Mouse (Mus musculus) embryonic facial prominence, embryonic 13.5 days (tissue): ENCODE measurements around the gene Slc16a10. TPM values are rescaled to one million over a fixed set of nuclear protein-coding genes. Genes with fewer than 3 reads are reported as not detected.
A peak's percentile ranks its signal among the peaks of the same experiment; 100 is the strongest.

ENCODE experiments used
- ATAC-seq: fragments of 200-750 bp; cut with Nextera tagmentation; 2 replicates; pipeline ENCODE4 v1.8.0; 2017; ENCODE audit warnings: low read depth; ENCODE audit not compliant: insufficient number of reproducible peaks, insufficient read depth, low FRiP score, low TSS enrichment
- H3K27ac ChIP-seq: fragments of 300-500 bp; sonication (generic); 2 replicates; pipeline ENCODE4 v1.5.1; 2015; ENCODE audit warnings: moderate library complexity, mild to moderate bottlenecking, inconsistent platforms
- H3K27me3 ChIP-seq: fragments of 300-500 bp; sonication (generic); 2 replicates; pipeline ENCODE4 v1.6.1; 2015; ENCODE audit warnings: mild to moderate bottlenecking, inconsistent platforms
- H3K36me3 ChIP-seq: fragments of 300-500 bp; sonication (generic); 2 replicates; pipeline ENCODE4 v1.6.1; 2015; ENCODE audit warnings: mild to moderate bottlenecking, inconsistent platforms
- H3K4me1 ChIP-seq: fragments of 300-500 bp; sonication (generic); 2 replicates; pipeline ENCODE4 v1.6.1; 2015; ENCODE audit warnings: inconsistent platforms
- H3K4me2 ChIP-seq: fragments of 300-500 bp; sonication (generic); 2 replicates; pipeline ENCODE4 v1.6.1; 2015; ENCODE audit warnings: moderate library complexity, mild to moderate bottlenecking, inconsistent platforms
- H3K4me3 ChIP-seq: fragments of 300-500 bp; sonication (generic); 2 replicates; pipeline ENCODE4 v1.5.1; 2015; ENCODE audit warnings: mild to moderate bottlenecking, inconsistent platforms
- H3K9ac ChIP-seq: fragments of 300-500 bp; sonication (generic); 2 replicates; pipeline ENCODE4 v1.6.1; 2015; ENCODE audit warnings: mild to moderate bottlenecking, inconsistent platforms
- H3K9me3 ChIP-seq: fragments of 300-500 bp; sonication (generic); 2 replicates; pipeline ENCODE4 v1.6.1; 2016; ENCODE audit warnings: inconsistent platforms
- WGBS: fragments of 180-500 bp; shearing (Covaris S2); methylation state at CpG from one replicate; pipeline ENCODE4 v1.1.7; 2015; ENCODE audit warnings: mixed read lengths; 5-methylcytosine and 5-hydroxymethylcytosine counted together
- polyA plus RNA-seq: library from polyadenylated mRNA; unstranded; fragments of >200 nt; fragmentation: Nextera tagmentation; extraction: Ambion mirVana; gene quantifications from 2 replicates; pipeline ENCODE4 v1.2.1, GENCODE M21; 2015

Gene Slc16a10
- polyA plus RNA-seq, 1 experiment from 2014 or later: 6.8 TPM

- ATAC-seq: no peak
- no peak overlapping the region for H3K9ac ChIP-seq
- H3K9me3 ChIP-seq: no peaks in the 10 kb centered on the region
- no peak overlapping the region for H3K27ac ChIP-seq
- WGBS: 55% methylated on average over 24 of the region's 24 CpGs
- H3K4me1 ChIP-seq: no peaks in the 10 kb centered on the region
- no peak overlapping the region for H3K4me3 ChIP-seq
- no peaks in the 10 kb centered on the region for H3K27me3 ChIP-seq
- H3K36me3 ChIP-seq: no peaks in the 10 kb centered on the region
- H3K4me2 ChIP-seq: peak overlapping the region; percentile 0; the same call in 1 of the 2 replicates
These were observed 105.1 kb downstream of the Slc16a10 start for GRCm38 (mm10) chr10:40036686-40037560.

GRCm38 (mm10) chr10:40034956-40035355 is 107.1 kb downstream of the Slc16a10 start:
- no peaks in the 10 kb centered on the region for H3K9me3 ChIP-seq
- no peak overlapping the region for H3K4me2 ChIP-seq
- ATAC-seq: no peak
- 96% methylated on average over 6 of the region's 6 CpGs for WGBS
- H3K4me1 ChIP-seq: no peaks in the 10 kb centered on the region
- no peaks in the 10 kb centered on the region for H3K27me3 ChIP-seq
- no peak overlapping the region for H3K27ac ChIP-seq
- H3K9ac ChIP-seq: no peak overlapping the region
- no peaks in the 10 kb centered on the region for H3K36me3 ChIP-seq
- no peak overlapping the region for H3K4me3 ChIP-seq

- no peak for ATAC-seq
- Histone ChIP-seq H3K27me3 (no peaks in the 10 kb centered on the region), H3K27ac (no peak overlapping the region), H3K9ac (no peak overlapping the region), H3K36me3 (no peaks in the 10 kb centered on the region), H3K4me2 (no peak overlapping the region), H3K4me3 (no peak overlapping the region), H3K4me1 (no peaks in the 10 kb centered on the region), H3K9me3 (no peaks in the 10 kb centered on the region)
- WGBS: 82% methylated on average over 2 of the region's 2 CpGs
These were observed 109.2 kb downstream of the Slc16a10 start for GRCm38 (mm10) chr10:40032897-40033296.

GRCm38 (mm10) chr10:40030716-40031115 is 111.3 kb downstream of the Slc16a10 start:
- Histone ChIP-seq H3K27me3 (no peaks in the 10 kb centered on the region), H3K4me1 (no peaks in the 10 kb centered on the region), H3K4me2 (no peak overlapping the region), H3K9ac (no peak overlapping the region), H3K4me3 (no peak overlapping the region), H3K27ac (no peak overlapping the region), H3K9me3 (peaks cover 8% of the 10 kb centered on the region; the same call in 1 of the 2 replicates), H3K36me3 (no peaks in the 10 kb centered on the region)
- 89% methylated on average over 6 of the region's 6 CpGs for WGBS
- ATAC-seq: no peak

- Histone ChIP-seq H3K4me2 (no peak overlapping the region), H3K27me3 (no peaks in the 10 kb centered on the region), H3K9ac (no peak overlapping the region), H3K9me3 (peaks cover 8% of the 10 kb centered on the region; the same call in 1 of the 2 replicates), H3K27ac (no peak overlapping the region), H3K4me3 (no peak overlapping the region), H3K4me1 (peaks cover 7% of the 10 kb centered on the region), H3K36me3 (no peaks in the 10 kb centered on the region)
- WGBS: 80% methylated on average over 2 of the region's 2 CpGs
- no peak for ATAC-seq
These were observed 112.4 kb downstream of the Slc16a10 start for GRCm38 (mm10) chr10:40029610-40030009.

GRCm38 (mm10) chr10:40028091-40028490 is 114.0 kb downstream of the Slc16a10 start:
- WGBS: 86% methylated on average over 8 of the region's 8 CpGs
- H3K4me1 ChIP-seq: peaks cover 11% of the 10 kb centered on the region
- no peak overlapping the region for H3K4me3 ChIP-seq
- no peak overlapping the region for H3K27ac ChIP-seq
- no peaks in the 10 kb centered on the region for H3K36me3 ChIP-seq
- peaks cover 9% of the 10 kb centered on the region; the same call in 1 of the 2 replicates for H3K27me3 ChIP-seq
- H3K9ac ChIP-seq: no peak overlapping the region
- no peak overlapping the region for H3K4me2 ChIP-seq
- ATAC-seq: no peak
- peaks cover 8% of the 10 kb centered on the region; the same call in 1 of the 2 replicates for H3K9me3 ChIP-seq

- 95% methylated on average over 5 of the region's 5 CpGs for WGBS
These were observed 115.5 kb downstream of the Slc16a10 start for GRCm38 (mm10) chr10:40026546-40026945.

GRCm38 (mm10) chr10:40025560-40025959 is 116.5 kb downstream of the Slc16a10 start:
- Histone ChIP-seq H3K4me3 (peak overlapping the region; percentile 69), H3K27ac (0 out of 2 replicates have a peak overlapping the region, but pooled peaks have one; percentile 51), H3K4me1 (peaks cover 15% of the 10 kb centered on the region), H3K27me3 (peaks cover 11% of the 10 kb centered on the region), H3K9me3 (peaks cover 8% of the 10 kb centered on the region; the same call in 1 of the 2 replicates), H3K4me2 (peak overlapping the region; percentile 98), H3K9ac (peak overlapping the region; percentile 76), H3K36me3 (no peaks in the 10 kb centered on the region)
- WGBS: 26% methylated on average over 8 of the region's 8 CpGs
- no peak for ATAC-seq

More at GRCm38 (mm10) chr10:40026546-40026945, 115.5 kb downstream of the Slc16a10 start:
- no peaks in the 10 kb centered on the region for H3K36me3 ChIP-seq
- ATAC-seq: no peak
- H3K9ac ChIP-seq: no peak overlapping the region
- peaks cover 11% of the 10 kb centered on the region for H3K4me1 ChIP-seq
- no peak overlapping the region for H3K4me2 ChIP-seq
- no peak overlapping the region for H3K4me3 ChIP-seq
- no peak overlapping the region for H3K27ac ChIP-seq
- peaks cover 11% of the 10 kb centered on the region for H3K27me3 ChIP-seq
- peaks cover 8% of the 10 kb centered on the region; the same call in 1 of the 2 replicates for H3K9me3 ChIP-seq

- 1% methylated on average over 46 of the region's 46 CpGs for WGBS
- H3K27ac ChIP-seq: peak within 1 kb of the TSS; percentile 51; the same call in 1 of the 2 replicates
- peak; percentile 91 for ATAC-seq
These were observed 117.3 kb downstream of the Slc16a10 start, which contains the start of gene Mfsd4b1 for GRCm38 (mm10) chr10:40024554-40025428. Gene Mfsd4b1 (minus strand): TSS chr10:40025268.

GRCm38 (mm10) chr10:40020401-40020800 is 121.7 kb downstream of the Slc16a10 start:
- ATAC-seq: no peak
- peaks cover 11% of the 10 kb centered on the region for H3K27me3 ChIP-seq
- H3K9ac ChIP-seq: no peak overlapping the region
- H3K4me1 ChIP-seq: peaks cover 19% of the 10 kb centered on the region
- 35% methylated on average over 2 of the region's 2 CpGs for WGBS
- no peak overlapping the region for H3K4me3 ChIP-seq
- H3K36me3 ChIP-seq: no peaks in the 10 kb centered on the region
- H3K9me3 ChIP-seq: no peaks in the 10 kb centered on the region
- no peak overlapping the region for H3K27ac ChIP-seq
- H3K4me2 ChIP-seq: no peak overlapping the region

More at GRCm38 (mm10) chr10:40024554-40025428, 117.3 kb downstream of the Slc16a10 start, which contains the start of gene Mfsd4b1:
- H3K4me3 ChIP-seq: peak within 1 kb of the TSS; percentile 69
- H3K27me3 ChIP-seq: peaks cover 11% of the 10 kb centered on the region
- peaks cover 8% of the 10 kb centered on the region; the same call in 1 of the 2 replicates for H3K9me3 ChIP-seq
- peak within 1 kb of the TSS; percentile 76 for H3K9ac ChIP-seq
- peaks cover 21% of the 10 kb centered on the region for H3K4me1 ChIP-seq
- H3K36me3 ChIP-seq: no peaks in the 10 kb centered on the region
- H3K4me2 ChIP-seq: peak within 1 kb of the TSS; percentile 98

GRCm38 (mm10) chr10:40019492-40019891 is 122.6 kb downstream of the Slc16a10 start:
- WGBS: 55% methylated on average over 3 of the region's 3 CpGs
- no peaks in the 10 kb centered on the region for H3K9me3 ChIP-seq
- no peak overlapping the region for H3K4me2 ChIP-seq
- no peaks in the 10 kb centered on the region for H3K36me3 ChIP-seq
- H3K9ac ChIP-seq: no peak overlapping the region
- H3K4me1 ChIP-seq: peaks cover 13% of the 10 kb centered on the region; the same call in 1 of the 2 replicates
- H3K27me3 ChIP-seq: peaks cover 11% of the 10 kb centered on the region
- ATAC-seq: no peak
- no peak overlapping the region for H3K4me3 ChIP-seq
- no peak overlapping the region for H3K27ac ChIP-seq
